Mouse (Mus musculus) kidney, embryonic 16.5 days (tissue): ENCODE measurements at regions not wholly inside any gene's neighbourhood (a gene's known extent, or its start where the extent isn't known, plus 50 kb on each side); places are given as distances from the start of the nearest gene placed in this dataset.

Source experiments
- ATAC-seq: fragments of 200-750 bp; cut with Nextera tagmentation; 2 replicates; pipeline ENCODE4 v1.8.0; 2017; ENCODE audit warnings: moderate TSS enrichment; ENCODE audit not compliant: low FRiP score, low TSS enrichment
- H3K27ac ChIP-seq: fragments of 300-500 bp; sonication (generic); 2 replicates; pipeline ENCODE4 v1.5.1; 2014; ENCODE audit warnings: low read length
- H3K27me3 ChIP-seq: fragments of 300-500 bp; sonication (generic); 2 replicates; pipeline ENCODE4 v1.6.1; 2014; ENCODE audit warnings: low read length, control low read depth, mixed read lengths; ENCODE audit not compliant: insufficient read depth
- H3K36me3 ChIP-seq: fragments of 300-500 bp; sonication (generic); 2 replicates; pipeline ENCODE4 v1.6.1; 2014; ENCODE audit warnings: low read length, control low read depth, mixed read lengths; ENCODE audit not compliant: insufficient read depth
- H3K4me1 ChIP-seq: fragments of 300-500 bp; sonication (generic); 2 replicates; pipeline ENCODE4 v1.6.1; 2014; ENCODE audit warnings: low read length, control low read depth, mixed read lengths; ENCODE audit not compliant: insufficient read depth
- H3K4me2 ChIP-seq: fragments of 300-500 bp; sonication (generic); replicated peaks from 2 replicates; pipeline ENCODE4 v1.6.1; 2014; ENCODE audit warnings: low read depth, low read length
- H3K4me3 ChIP-seq: fragments of 300-500 bp; sonication (generic); 2 replicates; pipeline ENCODE4 v1.5.1; 2014; ENCODE audit warnings: mild to moderate bottlenecking, low read length
- H3K9ac ChIP-seq: fragments of 300-500 bp; sonication (generic); replicated peaks from 2 replicates; pipeline ENCODE4 v1.6.1; 2014; ENCODE audit warnings: low read length
- H3K9me3 ChIP-seq: fragments of 300-500 bp; sonication (generic); 2 replicates; pipeline ENCODE4 v1.6.1; 2016; ENCODE audit warnings: low read length, control low read depth
- WGBS: fragments of 180-500 bp; shearing (Covaris S2); extraction: QIAGEN DNeasy Blood & Tissue Kit; methylation state at CpG from one replicate; pipeline ENCODE4 v1.1.7; 2014; 5-methylcytosine and 5-hydroxymethylcytosine counted together

- H3K9ac ChIP-seq: no peak overlapping the region
- H3K27ac ChIP-seq: no peak overlapping the region
- H3K27me3 ChIP-seq: no peaks in the 10 kb centered on the region
- no peaks in the 10 kb centered on the region for H3K4me1 ChIP-seq
- H3K36me3 ChIP-seq: no peaks in the 10 kb centered on the region
- H3K4me2 ChIP-seq: no peak overlapping the region
- WGBS: 55% methylated on average over 9 of the region's 9 CpGs
- no peaks in the 10 kb centered on the region for H3K9me3 ChIP-seq
- H3K4me3 ChIP-seq: no peak overlapping the region
- ATAC-seq: peak; percentile 59; the same call in 1 of the 2 replicates
Measured at GRCm38 (mm10) chr14:56313969-56314368, 50.9 kb upstream of the Atp12a start.

- H3K4me1 ChIP-seq: no peaks in the 10 kb centered on the region
- no peaks in the 10 kb centered on the region for H3K9me3 ChIP-seq
- 0 out of 2 replicates have a peak, but pooled peaks have one; percentile 51 for ATAC-seq
- no peak overlapping the region for H3K27ac ChIP-seq
- WGBS: 27% methylated on average over 7 of the region's 7 CpGs
- H3K4me2 ChIP-seq: 0 out of 2 replicates have a peak overlapping the region, but pooled peaks have one; percentile 2
- no peak overlapping the region for H3K9ac ChIP-seq
- H3K36me3 ChIP-seq: no peaks in the 10 kb centered on the region
- no peaks in the 10 kb centered on the region for H3K27me3 ChIP-seq
- no peak overlapping the region for H3K4me3 ChIP-seq
Measured at GRCm38 (mm10) chr14:56314459-56314858, 50.4 kb upstream of the Atp12a start.
